Mouse (Mus musculus) G1E (cell line): ENCODE measurements at regions not wholly inside any gene's neighbourhood (a gene's known extent, or its start where the extent isn't known, plus 50 kb on each side); places are given as distances from the start of the nearest gene placed in this dataset.

Source experiments
- ATAC-seq: 2 replicates; pipeline ENCODE4 v1.8.0; 2016; ENCODE audit warnings: mild to moderate bottlenecking; ENCODE audit not compliant: insufficient number of reproducible peaks, poor library complexity, low FRiP score, severe bottlenecking; ENCODE audit errors: extremely low read depth
- DNase-seq: peaks from one replicate; pipeline ENCODE4 v3.0.0; 2012; ENCODE audit warnings: low spot score
- H3K27me3 ChIP-seq: 2 replicates; pipeline ENCODE4 v1.6.1; 2012; ENCODE audit warnings: mild to moderate bottlenecking, low read length, inconsistent platforms; ENCODE audit not compliant: insufficient read depth
- H3K36me3 ChIP-seq: replicated peaks from 2 replicates; pipeline ENCODE3; 2012; ENCODE audit warnings: mild to moderate bottlenecking, inconsistent platforms
- H3K4me1 ChIP-seq: 2 replicates; pipeline ENCODE4 v1.6.1; 2012; ENCODE audit warnings: low read depth, low read length, inconsistent platforms, mixed read lengths; ENCODE audit not compliant: insufficient read depth
- H3K4me3 ChIP-seq: 2 replicates; pipeline ENCODE4 v1.5.1; 2012; ENCODE audit warnings: low read depth, mild to moderate bottlenecking, inconsistent platforms, low read length, moderate library complexity, mixed read lengths
- H3K9me3 ChIP-seq: replicated peaks from 2 replicates; pipeline ENCODE4 v1.6.1; 2012; ENCODE audit warnings: inconsistent platforms
- CTCF ChIP-seq: IDR thresholded peaks from 2 replicates; pipeline ENCODE4 v1.5.1; 2012; ENCODE audit warnings: low read depth, low read length, inconsistent platforms, mixed read lengths
- GATA1 ChIP-seq: IDR thresholded peaks from 2 replicates; pipeline ENCODE4 v1.6.1; 2012; ENCODE audit warnings: borderline replicate concordance, low read length, inconsistent platforms, mixed read lengths
- GATA2 ChIP-seq: IDR thresholded peaks from 2 replicates; pipeline ENCODE4 v1.6.1; 2012; ENCODE audit warnings: low read depth, low read length, inconsistent platforms, borderline replicate concordance
- POLR2AphosphoS5 ChIP-seq: IDR thresholded peaks from 2 replicates; pipeline ENCODE4 v1.6.1; 2012; ENCODE audit warnings: low read depth, low read length, inconsistent platforms; ENCODE audit not compliant: insufficient replicate concordance
- TAL1 ChIP-seq: conservative IDR thresholded peaks from 2 replicates; pipeline ENCODE4 v1.6.1; 2012; ENCODE audit warnings: low read depth, low read length, inconsistent platforms, mixed read lengths

- H3K36me3 ChIP-seq = no peaks in the 10 kb centered on the region
- H3K4me3 ChIP-seq = no peak overlapping the region
- TF ChIP-seq TAL1 (no peak), POLR2AphosphoS5 (no peak), CTCF (no peak), GATA2 (no peak), GATA1 (no peak)
- no peaks in the 10 kb centered on the region for H3K9me3 ChIP-seq
- no peak for ATAC-seq
- no peaks in the 10 kb centered on the region for H3K27me3 ChIP-seq
- no peak for DNase-seq
- H3K4me1 ChIP-seq = no peaks in the 10 kb centered on the region
Observed at GRCm38 (mm10) chr4:124520309-124520708, 90.3 kb downstream of the 3100002H09Rik start.

- no peak for ATAC-seq
- no peak overlapping the region for H3K4me3 ChIP-seq
Observed at GRCm38 (mm10) chr4:124511761-124512160, 98.8 kb downstream of the 3100002H09Rik start.

GRCm38 (mm10) chr4:124510816-124511215 is 99.8 kb downstream of the 3100002H09Rik start:
- DNase-seq = no peak
- Histone ChIP-seq H3K27me3 (peaks cover 4% of the 10 kb centered on the region; the same call in 1 of the 2 replicates), H3K4me1 (no peaks in the 10 kb centered on the region), H3K9me3 (no peaks in the 10 kb centered on the region), H3K4me3 (no peak overlapping the region), H3K36me3 (no peaks in the 10 kb centered on the region)
- TF ChIP-seq GATA1 (no peak), TAL1 (no peak)
- ATAC-seq = no peak

More at GRCm38 (mm10) chr4:124511761-124512160, 98.8 kb downstream of the 3100002H09Rik start:
- DNase-seq = no peak
- no peaks in the 10 kb centered on the region for H3K9me3 ChIP-seq
- TF ChIP-seq GATA1 (no peak), GATA2 (no peak), TAL1 (no peak), POLR2AphosphoS5 (no peak), CTCF (no peak)
- peaks cover 4% of the 10 kb centered on the region; the same call in 1 of the 2 replicates for H3K27me3 ChIP-seq
- H3K4me1 ChIP-seq = no peaks in the 10 kb centered on the region
- no peaks in the 10 kb centered on the region for H3K36me3 ChIP-seq

DNA sequence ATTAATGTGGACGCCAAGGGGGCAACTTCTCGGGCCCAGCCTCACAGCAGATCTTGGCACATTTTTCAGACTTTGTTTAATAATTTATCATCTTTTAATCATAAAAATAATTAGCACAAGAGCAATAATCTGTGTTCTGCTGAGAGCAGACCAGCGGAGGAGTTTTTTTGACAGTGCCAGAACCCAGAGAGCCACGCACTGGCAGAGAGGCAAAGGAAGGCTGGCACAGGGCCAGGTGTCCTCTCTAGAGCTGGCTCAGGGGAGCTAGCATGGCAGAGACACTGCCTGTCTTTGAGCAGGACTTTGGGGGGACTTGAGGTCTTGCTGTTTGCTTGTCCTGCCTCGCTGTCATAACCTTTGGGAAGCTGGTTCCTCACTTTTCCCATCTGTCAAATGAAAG is 100.9 kb downstream of the 3100002H09Rik start:
- DNase-seq (no peak), ATAC-seq (no peak)
- H3K4me1 ChIP-seq = no peaks in the 10 kb centered on the region
- TF ChIP-seq TAL1 = no peak
- TF ChIP-seq CTCF = no peak
- no peak for TF ChIP-seq GATA1
- TF ChIP-seq GATA2 = no peak
- peaks cover 4% of the 10 kb centered on the region; the same call in 1 of the 2 replicates for H3K27me3 ChIP-seq
- H3K4me3 ChIP-seq = no peak overlapping the region
- no peaks in the 10 kb centered on the region for H3K9me3 ChIP-seq
- H3K36me3 ChIP-seq = no peaks in the 10 kb centered on the region

DNA sequence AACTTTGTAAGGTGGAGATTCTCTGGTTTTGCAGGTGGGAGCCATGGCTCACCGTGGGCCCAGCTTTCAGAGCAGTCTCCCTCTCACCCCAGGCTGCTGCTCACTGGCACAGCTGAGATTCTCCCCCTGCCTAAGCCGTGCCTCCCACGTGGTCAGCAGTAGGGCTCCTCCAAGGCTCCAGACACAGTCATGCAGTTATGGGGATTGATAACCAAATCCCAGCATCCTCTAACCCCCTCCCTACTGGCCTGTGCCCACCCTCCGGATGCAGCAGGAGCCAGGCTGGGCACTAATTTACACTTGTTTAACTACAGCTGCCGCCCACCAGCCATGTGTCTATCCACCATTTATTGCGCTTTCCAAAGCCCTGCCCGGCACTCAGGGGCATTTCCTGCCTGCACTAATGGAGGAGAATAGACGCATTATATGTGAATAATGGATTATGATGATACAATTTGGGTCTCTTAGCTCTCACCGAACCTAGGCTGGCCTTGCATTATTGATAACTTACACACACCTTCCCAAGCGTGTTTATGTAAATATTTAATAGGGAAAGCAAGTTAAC is 104.4 kb downstream of the 3100002H09Rik start:
- Histone ChIP-seq H3K4me3 (no peak overlapping the region), H3K9me3 (no peaks in the 10 kb centered on the region), H3K36me3 (no peaks in the 10 kb centered on the region), H3K27me3 (no peaks in the 10 kb centered on the region; the same call in 1 of the 2 replicates), H3K4me1 (no peaks in the 10 kb centered on the region)
- no peak for TF ChIP-seq TAL1
- TF ChIP-seq POLR2AphosphoS5 = no peak
- TF ChIP-seq CTCF = no peak
- TF ChIP-seq GATA2 = no peak
- TF ChIP-seq GATA1 = no peak
- no peak for ATAC-seq
- no peak for DNase-seq

- TF ChIP-seq TAL1 (no peak), POLR2AphosphoS5 (no peak), GATA2 (no peak), GATA1 (no peak), CTCF (no peak)
- H3K9me3 ChIP-seq = no peaks in the 10 kb centered on the region
- DNase-seq = no peak
Observed at GRCm38 (mm10) chr4:124501785-124502184, 108.8 kb downstream of the 3100002H09Rik start.

DNA sequence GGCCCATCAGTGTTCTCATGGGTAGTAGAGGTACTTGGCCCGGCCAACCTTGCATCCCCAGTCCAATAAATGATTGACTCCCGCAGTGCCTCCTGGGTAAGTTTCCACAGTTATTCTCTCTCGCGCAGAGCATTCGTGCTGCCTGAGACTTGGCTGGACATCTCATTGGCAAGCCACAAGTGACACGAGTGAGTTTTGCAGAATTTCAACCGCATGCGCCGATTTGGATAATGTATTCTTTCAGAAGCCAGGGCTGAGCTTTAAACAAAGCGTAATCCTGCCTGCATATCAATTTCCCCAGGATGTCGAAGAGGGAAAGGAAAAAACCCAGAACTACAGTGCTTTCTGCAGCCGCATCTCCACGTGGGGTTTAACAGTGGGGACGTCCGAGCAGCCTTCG is 112.6 kb downstream of the 3100002H09Rik start:
- H3K4me3 ChIP-seq = no peak overlapping the region
- DNase-seq (no peak), ATAC-seq (no peak)
- H3K27me3 ChIP-seq = no peaks in the 10 kb centered on the region
- no peaks in the 10 kb centered on the region for H3K4me1 ChIP-seq
- no peaks in the 10 kb centered on the region for H3K9me3 ChIP-seq
- no peak for TF ChIP-seq TAL1
- TF ChIP-seq POLR2AphosphoS5 = no peak
- no peaks in the 10 kb centered on the region for H3K36me3 ChIP-seq

More at GRCm38 (mm10) chr4:124501785-124502184, 108.8 kb downstream of the 3100002H09Rik start:
- Histone ChIP-seq H3K4me3 (no peak overlapping the region), H3K27me3 (no peaks in the 10 kb centered on the region; the same call in 1 of the 2 replicates), H3K36me3 (no peaks in the 10 kb centered on the region), H3K4me1 (no peaks in the 10 kb centered on the region)
- no peak for ATAC-seq
